Mouse (Mus musculus): ENCODE data around the gene Tmed6. TPM values are rescaled to one million over a fixed set of nuclear protein-coding genes. Genes with fewer than 3 reads are reported as not detected.

The Tmed6 gene
- total RNA-seq (2014; rRNA removed): 2.0 TPM in 1 of 2 replicates, not detected in the other
- not detected in 2 replicates for polyA plus RNA-seq (2012; rRNA removed)

DNA sequence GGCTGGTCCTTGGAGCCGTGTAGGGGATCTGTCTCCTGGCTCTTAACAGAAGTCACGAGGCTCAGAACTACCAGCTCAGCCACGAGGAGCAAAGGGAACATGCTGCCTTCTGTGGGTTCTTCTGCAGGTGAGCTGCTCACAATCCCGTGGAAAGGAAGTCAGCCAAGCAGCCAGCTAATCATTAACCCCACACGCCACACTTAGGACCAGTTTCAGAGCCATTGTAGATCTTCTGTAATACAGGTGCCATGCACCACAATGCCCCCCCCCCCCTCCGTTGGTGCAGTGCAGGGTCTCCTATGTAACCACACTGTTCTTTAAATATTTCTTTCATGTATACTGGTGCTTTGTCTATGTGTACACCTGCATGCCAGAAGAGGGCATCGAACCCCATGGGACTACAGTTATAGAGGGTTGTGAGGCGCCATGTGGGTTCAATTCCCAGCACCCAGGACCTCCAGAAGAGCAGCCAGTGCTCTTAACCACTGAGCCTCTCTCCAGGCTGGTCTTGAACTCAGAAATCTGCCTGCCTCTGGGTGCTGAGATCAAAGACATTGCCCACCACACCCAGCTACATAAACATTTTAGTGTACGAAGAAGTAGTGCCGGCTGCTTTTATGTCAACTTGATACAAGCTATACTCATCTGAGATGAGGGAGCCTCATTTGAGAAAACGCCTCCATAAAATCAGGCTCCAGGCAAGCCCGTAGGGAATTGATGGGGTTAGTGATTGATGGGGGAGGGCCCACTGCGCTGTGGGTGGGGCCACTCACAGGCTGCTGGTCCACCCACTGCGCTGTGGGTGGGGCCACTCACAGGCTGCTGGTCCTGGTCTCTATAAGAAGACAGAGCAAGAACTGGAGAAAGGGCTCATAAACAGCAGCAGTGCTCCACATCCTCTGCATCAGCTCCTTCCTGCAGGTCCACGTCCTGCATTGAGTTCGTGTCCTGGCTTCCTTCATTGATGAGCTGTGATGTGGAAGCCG, at the start of gene Tmed6:
TSS of gene Tmed6 (minus strand) at position 134 of the 986 bp plus-strand sequence.
- Histone ChIP-seq H3K27me3 (ENCODE audit: control insufficient read depth, insufficient read depth, low read length) (no peaks in the 10 kb centered on the region), H3K36me3 (ENCODE audit: control insufficient read depth, insufficient read depth, low read length) (peaks cover 6% of the 10 kb centered on the region), H3K79me2 (ENCODE audit: control insufficient read depth, insufficient read depth, low read length) (no peaks in the 10 kb centered on the region), H3K4me3 (ENCODE audit: insufficient read depth, low read depth, low read length) (no peak within 1 kb of the TSS), H3K4me1 (ENCODE audit: control insufficient read depth, insufficient read depth, low read length) (no peaks in the 10 kb centered on the region), H3K27ac (replicated peaks; ENCODE audit: insufficient read depth, low read depth, low read length) (no peak within 1 kb of the TSS), H3K9ac (ENCODE audit: low read depth, low read length) (no peak within 1 kb of the TSS)
- WGBS: 45% methylated on average over 17 of the region's 17 CpGs
- peak; percentile 29 for DNase-seq (ENCODE audit: extremely low read depth, low read depth, low spot score)
- TF ChIP-seq POLR2A (IDR thresholded peaks at IDR 0.05; ENCODE audit: extremely low read depth, insufficient read depth, low read length): no peak
- TF ChIP-seq CTCF (IDR thresholded peaks at IDR 0.05; ENCODE audit: low read depth, low read length): no peak

DNA sequence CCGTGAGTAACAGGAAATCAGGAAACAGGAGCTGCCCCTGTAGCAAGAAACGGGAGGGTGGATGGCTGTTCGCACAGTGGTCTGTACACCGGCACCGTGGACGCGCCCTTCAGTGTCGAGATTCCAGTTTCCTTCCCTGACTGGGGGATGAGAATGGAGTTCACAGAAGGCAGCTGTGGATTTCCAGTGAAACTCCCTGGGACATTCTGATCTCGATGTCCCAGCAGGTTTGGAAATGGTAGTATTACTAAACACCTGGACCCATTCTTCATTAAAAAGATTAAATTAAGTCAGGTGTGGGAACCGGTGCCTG, 49.5 kb upstream of the Tmed6 start:
- Histone ChIP-seq H3K36me3 (ENCODE audit: control insufficient read depth, insufficient read depth, low read length) (no peaks in the 10 kb centered on the region), H3K4me3 (ENCODE audit: insufficient read depth, low read depth, low read length) (no peak overlapping the region), H3K9ac (ENCODE audit: low read depth, low read length) (no peak overlapping the region), H3K79me2 (ENCODE audit: control insufficient read depth, insufficient read depth, low read length) (no peaks in the 10 kb centered on the region), H3K27me3 (ENCODE audit: control insufficient read depth, insufficient read depth, low read length) (no peaks in the 10 kb centered on the region), H3K4me1 (ENCODE audit: control insufficient read depth, insufficient read depth, low read length) (peaks cover 14% of the 10 kb centered on the region), H3K27ac (replicated peaks; ENCODE audit: insufficient read depth, low read depth, low read length) (no peak overlapping the region)
- 71% methylated on average over 10 of the region's 10 CpGs for WGBS
- no peak for DNase-seq (ENCODE audit: extremely low read depth, low read depth, low spot score)
- TF ChIP-seq POLR2A (IDR thresholded peaks at IDR 0.05; ENCODE audit: extremely low read depth, insufficient read depth, low read length): no peak
- no peak for TF ChIP-seq CTCF (IDR thresholded peaks at IDR 0.05; ENCODE audit: low read depth, low read length)

DNA sequence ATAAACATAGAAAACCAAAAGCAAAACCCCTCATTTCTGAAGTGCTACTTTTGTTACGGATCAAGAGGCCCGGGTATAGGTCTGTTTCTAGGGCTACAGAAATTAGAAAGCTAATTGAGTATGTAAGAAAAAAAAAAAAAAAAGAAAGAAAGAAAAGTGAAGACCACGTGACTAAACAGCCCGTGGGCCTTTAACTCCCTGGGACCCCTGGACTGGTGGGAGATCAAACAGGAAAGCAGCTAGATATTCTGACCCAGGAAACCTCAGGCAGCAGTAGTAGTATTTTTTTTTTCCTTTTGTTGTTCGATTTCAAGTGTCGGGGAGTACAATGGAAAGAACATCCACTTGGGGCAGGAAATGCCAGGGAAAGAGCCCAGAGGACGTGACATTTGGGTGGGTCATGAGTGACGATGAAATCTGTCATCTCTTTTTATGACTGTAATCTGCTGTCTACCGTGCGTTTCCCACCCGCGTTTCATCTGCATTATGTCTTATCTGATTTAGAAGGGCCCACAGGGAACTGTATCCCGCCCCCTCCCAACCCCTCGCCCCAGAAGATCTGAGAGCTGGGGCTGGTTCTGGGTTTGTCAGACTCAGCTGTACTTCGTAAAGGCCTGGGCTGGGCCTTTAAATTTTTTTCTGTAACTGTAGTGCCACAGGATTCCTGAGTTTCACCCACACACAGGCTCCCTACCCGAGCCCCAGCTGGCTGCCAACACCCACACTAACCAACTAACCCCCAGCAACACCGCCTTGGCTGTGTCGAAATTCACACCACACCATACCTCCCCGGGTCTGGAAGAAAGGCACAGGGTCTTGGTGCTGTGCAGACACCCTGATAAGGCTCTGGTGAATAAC, 48.9 kb upstream of the Tmed6 start:
- no peak overlapping the region for H3K4me3 ChIP-seq (ENCODE audit: insufficient read depth, low read depth, low read length)
- H3K27ac ChIP-seq (replicated peaks; ENCODE audit: insufficient read depth, low read depth, low read length): no peak overlapping the region
- DNase-seq (ENCODE audit: extremely low read depth, low read depth, low spot score): no peak
- TF ChIP-seq CTCF (IDR thresholded peaks at IDR 0.05; ENCODE audit: low read depth, low read length): no peak
- TF ChIP-seq POLR2A (IDR thresholded peaks at IDR 0.05; ENCODE audit: extremely low read depth, insufficient read depth, low read length): no peak
- 66% methylated on average over 19 of the region's 19 CpGs for WGBS
- H3K27me3 ChIP-seq (ENCODE audit: control insufficient read depth, insufficient read depth, low read length): no peaks in the 10 kb centered on the region
- no peaks in the 10 kb centered on the region for H3K36me3 ChIP-seq (ENCODE audit: control insufficient read depth, insufficient read depth, low read length)
- no peak overlapping the region for H3K9ac ChIP-seq (ENCODE audit: low read depth, low read length)
- H3K79me2 ChIP-seq (ENCODE audit: control insufficient read depth, insufficient read depth, low read length): no peaks in the 10 kb centered on the region
- H3K4me1 ChIP-seq (ENCODE audit: control insufficient read depth, insufficient read depth, low read length): peaks cover 14% of the 10 kb centered on the region

DNA sequence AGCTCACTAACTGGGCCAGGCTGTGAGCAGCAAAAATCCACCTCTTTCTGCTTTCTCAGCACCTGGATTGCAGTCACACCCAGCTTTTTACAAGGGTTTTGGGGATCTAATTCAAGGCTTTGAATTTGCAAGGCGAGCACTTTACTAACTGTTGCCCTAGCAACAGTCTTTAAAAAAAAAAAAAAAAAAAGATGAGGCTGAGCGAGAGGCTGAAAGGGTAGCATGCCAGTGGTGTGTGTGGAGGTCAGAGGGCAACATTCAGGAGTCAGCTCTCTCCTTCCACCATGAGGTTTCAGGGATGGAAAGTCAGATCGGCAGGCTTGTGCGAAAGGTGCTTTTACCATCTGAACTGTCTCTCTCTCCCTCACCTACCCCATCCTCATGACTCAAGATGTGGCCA, 47.8 kb upstream of the Tmed6 start:
- H3K9ac ChIP-seq (ENCODE audit: low read depth, low read length): no peak overlapping the region
- H3K27ac ChIP-seq (replicated peaks; ENCODE audit: insufficient read depth, low read depth, low read length): no peak overlapping the region
- DNase-seq (ENCODE audit: extremely low read depth, low read depth, low spot score): no peak
- TF ChIP-seq POLR2A (IDR thresholded peaks at IDR 0.05; ENCODE audit: extremely low read depth, insufficient read depth, low read length) (no peak), CTCF (IDR thresholded peaks at IDR 0.05; ENCODE audit: low read depth, low read length) (no peak)
- no peaks in the 10 kb centered on the region for H3K36me3 ChIP-seq (ENCODE audit: control insufficient read depth, insufficient read depth, low read length)
- no peaks in the 10 kb centered on the region for H3K79me2 ChIP-seq (ENCODE audit: control insufficient read depth, insufficient read depth, low read length)
- 65% methylated on average over 4 of the region's 4 CpGs for WGBS
- H3K27me3 ChIP-seq (ENCODE audit: control insufficient read depth, insufficient read depth, low read length): no peaks in the 10 kb centered on the region
- no peak overlapping the region for H3K4me3 ChIP-seq (ENCODE audit: insufficient read depth, low read depth, low read length)
- H3K4me1 ChIP-seq (ENCODE audit: control insufficient read depth, insufficient read depth, low read length): peaks cover 4% of the 10 kb centered on the region

DNA sequence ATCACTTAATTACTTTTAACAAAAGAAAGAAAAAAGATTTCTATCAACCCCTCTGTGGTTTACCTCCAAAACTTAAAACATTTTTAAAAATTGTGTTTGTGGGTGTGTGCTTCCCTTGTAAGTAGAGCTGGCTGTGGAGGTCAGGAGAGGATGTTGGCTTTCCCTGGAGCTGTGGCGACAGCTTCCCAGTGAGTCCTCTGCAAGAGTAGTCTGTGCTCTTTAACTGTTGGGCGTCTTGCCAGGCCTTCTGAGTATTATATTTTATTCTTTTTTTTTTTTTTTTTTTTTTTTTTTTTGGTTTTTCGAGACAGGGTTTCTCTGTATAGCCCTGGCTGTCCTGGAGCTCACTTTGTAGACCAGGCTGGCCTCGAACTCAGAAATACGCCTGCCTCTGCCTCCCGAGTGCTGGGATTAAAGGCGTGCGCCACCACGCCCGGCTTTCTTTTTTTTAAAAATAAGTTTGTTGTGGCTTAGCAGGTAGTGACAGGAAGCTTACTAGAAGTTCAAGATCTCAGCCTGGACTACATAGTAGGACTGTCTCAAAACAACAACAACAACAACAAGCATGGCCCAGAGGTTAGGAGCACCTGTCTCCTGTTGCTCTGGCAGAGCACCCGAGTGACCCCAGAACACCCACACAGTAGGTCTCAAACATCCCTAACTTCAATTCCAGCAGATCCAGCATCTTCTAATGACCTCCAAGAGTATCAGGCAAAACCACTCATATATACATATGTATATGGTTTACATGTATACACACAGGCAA, 46.1 kb upstream of the Tmed6 start:
- Histone ChIP-seq H3K79me2 (ENCODE audit: control insufficient read depth, insufficient read depth, low read length) (no peaks in the 10 kb centered on the region), H3K4me3 (ENCODE audit: insufficient read depth, low read depth, low read length) (no peak overlapping the region)
- WGBS: 81% methylated on average over 10 of the region's 11 CpGs

More for the DNA sequence above, 46.1 kb upstream of the Tmed6 start:
- Histone ChIP-seq H3K4me1 (ENCODE audit: control insufficient read depth, insufficient read depth, low read length) (peaks cover 2% of the 10 kb centered on the region), H3K27me3 (ENCODE audit: control insufficient read depth, insufficient read depth, low read length) (no peaks in the 10 kb centered on the region), H3K36me3 (ENCODE audit: control insufficient read depth, insufficient read depth, low read length) (no peaks in the 10 kb centered on the region), H3K27ac (replicated peaks; ENCODE audit: insufficient read depth, low read depth, low read length) (no peak overlapping the region), H3K9ac (ENCODE audit: low read depth, low read length) (no peak overlapping the region)
- no peak for TF ChIP-seq CTCF (IDR thresholded peaks at IDR 0.05; ENCODE audit: low read depth, low read length)
- TF ChIP-seq POLR2A (IDR thresholded peaks at IDR 0.05; ENCODE audit: extremely low read depth, insufficient read depth, low read length): no peak
- DNase-seq (ENCODE audit: extremely low read depth, low read depth, low spot score): no peak

All from liver, adult 2 months (tissue).